Mouse (Mus musculus) brown adipose tissue, adult 24 weeks (tissue): ENCODE measurements at regions not wholly inside any gene's neighbourhood (a gene's known extent, or its start where the extent isn't known, plus 50 kb on each side); places are given as distances from the start of the nearest gene placed in this dataset.

Experiments used
- H3K27ac ChIP-seq: fragments of 200-500 bp; replicated peaks from 2 replicates; pipeline ENCODE4 v1.5.1; 2012; ENCODE audit warnings: low read depth, mild to moderate bottlenecking, low read length
- H3K4me1 ChIP-seq: fragments of 200-500 bp; 2 replicates; pipeline ENCODE4 v1.6.1; 2012; ENCODE audit warnings: low read length, mixed read lengths; ENCODE audit not compliant: control insufficient read depth, insufficient read depth, insufficient read length
- H3K4me3 ChIP-seq: fragments of 200-500 bp; 2 replicates; pipeline ENCODE4 v1.5.1; 2012; ENCODE audit warnings: low read depth, mild to moderate bottlenecking, low read length, moderate library complexity; ENCODE audit not compliant: insufficient read depth

GRCm38 (mm10) chr5:119307768-119308167, 362.7 kb upstream of the Tbx3 start:
- H3K27ac ChIP-seq: no peak overlapping the region
- H3K4me3 ChIP-seq: no peak overlapping the region
- H3K4me1 ChIP-seq: no peaks in the 10 kb centered on the region

GRCm38 (mm10) chr5:119310178-119310930, 360.1 kb upstream of the Tbx3 start:
- Histone ChIP-seq H3K4me3 (no peak overlapping the region), H3K4me1 (no peaks in the 10 kb centered on the region), H3K27ac (no peak overlapping the region)

GRCm38 (mm10) chr5:119312808-119313207, 357.7 kb upstream of the Tbx3 start:
- no peaks in the 10 kb centered on the region for H3K4me1 ChIP-seq
- H3K4me3 ChIP-seq: no peak overlapping the region
- no peak overlapping the region for H3K27ac ChIP-seq

GRCm38 (mm10) chr5:119315149-119315548, 355.3 kb upstream of the Tbx3 start:
- Histone ChIP-seq H3K27ac (no peak overlapping the region), H3K4me3 (no peak overlapping the region)

GRCm38 (mm10) chr5:119317617-119318016, 352.9 kb upstream of the Tbx3 start:
- peaks cover 7% of the 10 kb centered on the region for H3K4me1 ChIP-seq

More at GRCm38 (mm10) chr5:119315149-119315548, 355.3 kb upstream of the Tbx3 start:
- no peaks in the 10 kb centered on the region for H3K4me1 ChIP-seq

GRCm38 (mm10) chr5:119321368-119322144, 348.9 kb upstream of the Tbx3 start:
- H3K4me1 ChIP-seq: peaks cover 11% of the 10 kb centered on the region
- no peak overlapping the region for H3K27ac ChIP-seq
- H3K4me3 ChIP-seq: no peak overlapping the region

More at GRCm38 (mm10) chr5:119317617-119318016, 352.9 kb upstream of the Tbx3 start:
- no peak overlapping the region for H3K27ac ChIP-seq
- no peak overlapping the region for H3K4me3 ChIP-seq

- Histone ChIP-seq H3K4me1 (peaks cover 11% of the 10 kb centered on the region), H3K4me3 (no peak overlapping the region), H3K27ac (no peak overlapping the region)
Observed at GRCm38 (mm10) chr5:119322411-119322810, 348.1 kb upstream of the Tbx3 start.

- Histone ChIP-seq H3K4me1 (peaks cover 11% of the 10 kb centered on the region), H3K27ac (no peak overlapping the region), H3K4me3 (no peak overlapping the region)
Observed at GRCm38 (mm10) chr5:119325681-119326255, 344.7 kb upstream of the Tbx3 start.

GRCm38 (mm10) chr5:119326895-119327294, 343.6 kb upstream of the Tbx3 start:
- Histone ChIP-seq H3K4me3 (no peak overlapping the region), H3K27ac (no peak overlapping the region), H3K4me1 (peaks cover 3% of the 10 kb centered on the region; the same call in 1 of the 2 replicates)

- Histone ChIP-seq H3K4me3 (no peak overlapping the region), H3K27ac (no peak overlapping the region), H3K4me1 (peaks cover 3% of the 10 kb centered on the region; the same call in 1 of the 2 replicates)
Observed at GRCm38 (mm10) chr5:119328971-119329370, 341.5 kb upstream of the Tbx3 start.

GRCm38 (mm10) chr5:119329371-119329770, 341.1 kb upstream of the Tbx3 start:
- H3K4me1 ChIP-seq: peaks cover 3% of the 10 kb centered on the region; the same call in 1 of the 2 replicates
- H3K4me3 ChIP-seq: no peak overlapping the region
- no peak overlapping the region for H3K27ac ChIP-seq

- Histone ChIP-seq H3K27ac (no peak overlapping the region), H3K4me3 (no peak overlapping the region), H3K4me1 (peaks cover 3% of the 10 kb centered on the region; the same call in 1 of the 2 replicates)
Observed at GRCm38 (mm10) chr5:119329860-119330259, 340.6 kb upstream of the Tbx3 start.

- H3K27ac ChIP-seq: no peak overlapping the region
- H3K4me3 ChIP-seq: no peak overlapping the region
- H3K4me1 ChIP-seq: no peaks in the 10 kb centered on the region
Observed at GRCm38 (mm10) chr5:119331461-119331860, 339.0 kb upstream of the Tbx3 start.

GRCm38 (mm10) chr5:119332621-119333020, 337.8 kb upstream of the Tbx3 start:
- Histone ChIP-seq H3K27ac (no peak overlapping the region), H3K4me1 (no peaks in the 10 kb centered on the region), H3K4me3 (no peak overlapping the region)

- Histone ChIP-seq H3K4me1 (no peaks in the 10 kb centered on the region), H3K27ac (no peak overlapping the region), H3K4me3 (no peak overlapping the region)
Observed at GRCm38 (mm10) chr5:119335211-119335610, 335.3 kb upstream of the Tbx3 start.
